Mouse (Mus musculus) embryonic facial prominence, embryonic 15.5 days (tissue): Measurements from ENCODE around the gene Gatad2b. TPM values are rescaled to one million over a fixed set of nuclear protein-coding genes. Genes with fewer than 3 reads are reported as not detected.

Experiments
- ATAC-seq: fragments of 200-750 bp; cut with Nextera tagmentation; 2 replicates; pipeline ENCODE4 v1.8.0; 2017; ENCODE audit warnings: low read depth, moderate TSS enrichment; ENCODE audit not compliant: insufficient number of reproducible peaks, low FRiP score, low TSS enrichment
- H3K27ac ChIP-seq: fragments of 300-500 bp; sonication (generic); replicated peaks from 2 replicates; pipeline ENCODE4 v1.5.1; 2015; ENCODE audit warnings: mild to moderate bottlenecking, inconsistent platforms
- H3K27me3 ChIP-seq: fragments of 300-500 bp; sonication (generic); 2 replicates; pipeline ENCODE4 v1.6.1; 2015; ENCODE audit warnings: inconsistent platforms
- H3K36me3 ChIP-seq: fragments of 300-500 bp; sonication (generic); 2 replicates; pipeline ENCODE4 v1.6.1; 2015; ENCODE audit warnings: mild to moderate bottlenecking, inconsistent platforms
- H3K4me1 ChIP-seq: fragments of 300-500 bp; sonication (generic); 2 replicates; pipeline ENCODE4 v1.6.1; 2015; ENCODE audit warnings: inconsistent platforms
- H3K4me2 ChIP-seq: fragments of 300-500 bp; sonication (generic); replicated peaks from 2 replicates; pipeline ENCODE4 v1.6.1; 2015; ENCODE audit warnings: mild to moderate bottlenecking, inconsistent platforms
- H3K4me3 ChIP-seq: fragments of 300-500 bp; sonication (generic); replicated peaks from 2 replicates; pipeline ENCODE4 v1.5.1; 2015; ENCODE audit warnings: mild to moderate bottlenecking, inconsistent platforms
- H3K9ac ChIP-seq: fragments of 300-500 bp; sonication (generic); 2 replicates; pipeline ENCODE4 v1.6.1; 2015; ENCODE audit warnings: inconsistent platforms
- H3K9me3 ChIP-seq: fragments of 300-500 bp; sonication (generic); replicated peaks from 2 replicates; pipeline ENCODE4 v1.6.1; 2016; ENCODE audit warnings: inconsistent platforms
- WGBS: fragments of 180-500 bp; shearing (Covaris S2); methylation state at CpG from one replicate; pipeline ENCODE4 v1.1.7; 2015; 5-methylcytosine and 5-hydroxymethylcytosine counted together
- polyA plus RNA-seq: library from polyadenylated mRNA; unstranded; fragments of >200 nt; fragmentation: Nextera tagmentation; extraction: Ambion mirVana; gene quantifications from 2 replicates; pipeline ENCODE4 v1.2.1, GENCODE M21; 2015

Gatad2b gene
- polyA plus RNA-seq, 1 experiment from 2014 or later: 16.8 TPM

- 63% methylated on average over 7 of the region's 7 CpGs for WGBS
- no peaks in the 10 kb centered on the region for H3K27me3 ChIP-seq
- peaks cover 11% of the 10 kb centered on the region; the same call in 1 of the 2 replicates for H3K36me3 ChIP-seq
- no peak overlapping the region for H3K27ac ChIP-seq
- no peak overlapping the region for H3K4me3 ChIP-seq
- H3K4me2 ChIP-seq: no peak overlapping the region
- H3K4me1 ChIP-seq: peaks cover 32% of the 10 kb centered on the region
- ATAC-seq: no peak
- no peak overlapping the region for H3K9ac ChIP-seq
- no peaks in the 10 kb centered on the region for H3K9me3 ChIP-seq
Observed at GRCm38 (mm10) chr3:90384851-90385375, 91.9 kb downstream of the Gatad2b start.

DNA sequence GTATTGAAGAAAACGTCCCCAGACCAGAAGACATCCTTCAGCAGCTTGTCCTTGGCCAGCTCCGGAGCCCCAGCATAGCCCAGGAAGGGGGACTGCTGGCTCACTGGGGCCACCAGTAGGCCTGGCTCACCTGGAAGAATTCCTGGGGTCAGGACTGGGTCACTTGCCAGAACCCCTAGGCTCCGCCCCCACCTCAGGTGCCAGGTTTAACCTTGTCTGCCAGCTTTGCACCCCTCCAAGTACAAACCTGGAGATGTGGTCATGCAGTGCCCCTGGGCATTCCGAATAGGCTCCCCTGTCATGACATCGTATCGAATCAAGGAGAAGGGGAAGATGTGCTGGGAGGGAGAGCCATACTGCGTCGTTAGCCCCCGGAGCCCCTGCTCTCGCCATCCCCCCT lies 93.8 kb downstream of the Gatad2b start:
- no peak overlapping the region for H3K4me3 ChIP-seq
- no peak overlapping the region for H3K4me2 ChIP-seq

GRCm38 (mm10) chr3:90387483-90387882 lies 94.5 kb downstream of the Gatad2b start:
- no peak overlapping the region for H3K9ac ChIP-seq
- H3K27ac ChIP-seq: peak overlapping the region; percentile 8; the same call in 1 of the 2 replicates
- peaks cover 25% of the 10 kb centered on the region for H3K36me3 ChIP-seq
- no peak for ATAC-seq
- H3K9me3 ChIP-seq: no peaks in the 10 kb centered on the region
- 51% methylated on average over 11 of the region's 11 CpGs for WGBS
- peak overlapping the region; percentile 73; the same call in 1 of the 2 replicates for H3K4me3 ChIP-seq
- H3K4me1 ChIP-seq: peaks cover 51% of the 10 kb centered on the region
- no peaks in the 10 kb centered on the region for H3K27me3 ChIP-seq
- H3K4me2 ChIP-seq: peak overlapping the region; percentile 95

More for the DNA sequence above, 93.8 kb downstream of the Gatad2b start:
- no peak for ATAC-seq
- Histone ChIP-seq H3K27ac (no peak overlapping the region), H3K4me1 (peaks cover 51% of the 10 kb centered on the region), H3K9me3 (no peaks in the 10 kb centered on the region), H3K9ac (no peak overlapping the region), H3K36me3 (peaks cover 19% of the 10 kb centered on the region), H3K27me3 (no peaks in the 10 kb centered on the region)
- whole genome bisulfite sequencing: 91% methylated on average over 10 of the region's 10 CpGs

DNA sequence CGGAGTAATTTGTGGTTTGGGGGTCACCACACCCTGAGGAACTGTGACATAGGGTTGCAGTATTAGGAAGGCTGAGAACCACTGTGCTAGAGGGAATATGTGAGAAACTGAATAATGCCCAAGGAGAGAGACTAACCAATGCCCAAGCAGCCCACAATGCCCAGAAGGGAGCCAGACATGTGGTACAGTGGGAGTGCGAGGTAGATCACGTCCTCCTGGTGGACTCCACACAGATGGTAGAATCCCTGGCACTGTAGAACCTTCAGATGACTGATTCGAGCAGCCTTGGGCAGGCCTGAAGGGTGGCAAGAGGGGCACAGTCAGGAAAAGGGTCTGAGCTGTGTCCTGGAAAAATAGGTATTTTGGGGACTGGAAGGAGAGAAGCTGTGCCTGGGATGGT lies 95.2 kb downstream of the Gatad2b start:
- peaks cover 51% of the 10 kb centered on the region for H3K4me1 ChIP-seq
- H3K27me3 ChIP-seq: no peaks in the 10 kb centered on the region
- no peak for ATAC-seq
- peak overlapping the region; percentile 95 for H3K4me2 ChIP-seq
- peaks cover 33% of the 10 kb centered on the region for H3K36me3 ChIP-seq
- WGBS: 52% methylated on average over 4 of the region's 4 CpGs
- peak overlapping the region; percentile 95; the same call in 1 of the 2 replicates for H3K27ac ChIP-seq
- H3K9me3 ChIP-seq: no peaks in the 10 kb centered on the region
- peak overlapping the region; percentile 73 for H3K4me3 ChIP-seq
- H3K9ac ChIP-seq: no peak overlapping the region

DNA sequence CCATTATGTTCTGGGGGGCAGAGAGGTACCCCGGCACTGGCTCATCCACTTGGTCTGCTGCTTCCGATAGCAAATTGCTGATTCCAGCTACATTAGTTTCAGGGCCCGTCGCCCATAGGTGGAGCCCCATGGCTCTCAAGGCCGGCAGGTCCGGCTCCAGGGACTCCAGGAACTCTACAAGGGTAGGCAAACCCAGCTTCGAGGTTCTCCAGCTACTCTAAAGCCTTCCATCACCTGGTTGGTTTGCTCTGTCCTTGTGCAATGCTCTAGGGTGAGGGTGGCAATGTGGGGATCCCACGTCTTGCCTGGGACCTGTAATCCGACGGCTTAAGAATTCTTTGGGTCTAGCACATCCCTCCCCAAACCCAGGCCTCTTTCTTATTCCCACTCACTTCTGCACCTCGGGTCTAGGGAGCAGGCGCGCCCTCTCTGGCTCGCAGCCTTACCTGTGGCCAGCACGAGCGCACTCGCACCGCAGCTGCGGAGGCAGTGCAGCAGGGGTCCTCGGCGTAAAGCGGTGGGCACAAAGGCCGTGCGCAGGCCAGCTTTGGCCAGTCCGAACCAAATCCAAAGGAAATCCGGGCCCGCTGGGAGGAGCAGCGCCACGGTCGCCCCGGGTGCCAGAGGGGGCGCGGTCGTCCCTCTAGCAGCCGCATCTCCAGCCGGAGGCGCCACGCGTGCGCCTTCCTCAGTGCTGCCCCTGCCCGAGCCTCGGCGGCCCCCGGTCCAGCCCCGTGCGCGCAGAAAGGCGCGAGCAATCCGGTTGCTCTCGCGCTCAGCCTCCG lies 95.9 kb downstream of the Gatad2b start:
- H3K9ac ChIP-seq: peak overlapping the region; percentile 76
- peak overlapping the region; percentile 95 for H3K4me2 ChIP-seq
- 3% methylated on average over 53 of the region's 53 CpGs for WGBS
- H3K27me3 ChIP-seq: no peaks in the 10 kb centered on the region
- H3K4me1 ChIP-seq: peaks cover 51% of the 10 kb centered on the region
- H3K9me3 ChIP-seq: no peaks in the 10 kb centered on the region
- ATAC-seq: peak; percentile 63
- peak overlapping the region; percentile 73 for H3K4me3 ChIP-seq
- peaks cover 40% of the 10 kb centered on the region for H3K36me3 ChIP-seq
- peak overlapping the region; percentile 95 for H3K27ac ChIP-seq

- H3K36me3 ChIP-seq: peaks cover 48% of the 10 kb centered on the region
- peak within 1 kb of the TSS; percentile 95 for H3K4me2 ChIP-seq
- peak within 1 kb of the TSS; percentile 73 for H3K4me3 ChIP-seq
- H3K27ac ChIP-seq: peak within 1 kb of the TSS; percentile 95
- H3K9me3 ChIP-seq: no peaks in the 10 kb centered on the region
- peaks cover 51% of the 10 kb centered on the region for H3K4me1 ChIP-seq
- H3K9ac ChIP-seq: peak within 1 kb of the TSS; percentile 76
- ATAC-seq: peak; percentile 69
- WGBS: under 1% methylated on average over 55 of the region's 55 CpGs
- H3K27me3 ChIP-seq: no peaks in the 10 kb centered on the region
Observed at GRCm38 (mm10) chr3:90389511-90390490, 96.8 kb downstream of the Gatad2b start, which contains the start of gene Slc27a3. Slc27a3 (minus strand) TSS chr3:90389938.

DNA sequence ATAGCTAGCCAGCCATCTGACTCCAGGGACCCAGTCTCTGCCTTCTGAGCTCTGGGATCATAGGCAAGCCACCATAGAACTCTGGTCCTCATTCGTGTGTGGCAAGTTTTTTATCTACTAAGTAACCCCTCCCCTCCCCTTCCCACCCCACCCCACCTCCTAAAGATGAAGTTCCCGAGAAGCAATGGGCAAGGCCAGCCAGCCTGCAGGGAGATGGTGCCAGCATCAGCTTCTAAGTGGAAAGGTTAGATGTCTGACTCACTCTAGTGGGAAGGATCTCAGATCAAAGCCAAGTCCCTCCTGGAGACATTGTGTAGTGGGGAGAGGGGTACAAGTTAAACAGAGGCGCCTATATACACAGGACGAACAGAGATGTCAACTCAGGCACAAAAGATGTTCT lies 98.0 kb downstream of the Gatad2b start:
- 40% methylated on average over 4 of the region's 4 CpGs for WGBS
- no peak overlapping the region for H3K4me2 ChIP-seq
- peaks cover 55% of the 10 kb centered on the region for H3K36me3 ChIP-seq
- peaks cover 51% of the 10 kb centered on the region for H3K4me1 ChIP-seq
- no peak for ATAC-seq
- no peak overlapping the region for H3K4me3 ChIP-seq
- no peaks in the 10 kb centered on the region for H3K9me3 ChIP-seq
- no peak overlapping the region for H3K9ac ChIP-seq
- H3K27ac ChIP-seq: peak overlapping the region; percentile 95
- no peaks in the 10 kb centered on the region for H3K27me3 ChIP-seq

- H3K9me3 ChIP-seq: no peaks in the 10 kb centered on the region
- H3K9ac ChIP-seq: no peak overlapping the region
- WGBS: 79% methylated on average over 8 of the region's 8 CpGs
- no peaks in the 10 kb centered on the region for H3K27me3 ChIP-seq
- H3K36me3 ChIP-seq: peaks cover 59% of the 10 kb centered on the region
- no peak for ATAC-seq
- H3K4me3 ChIP-seq: no peak overlapping the region
- no peak overlapping the region for H3K4me2 ChIP-seq
- H3K4me1 ChIP-seq: peaks cover 48% of the 10 kb centered on the region
- 0 out of 2 replicates have a peak overlapping the region, but pooled peaks have one; percentile 95 for H3K27ac ChIP-seq
Observed at GRCm38 (mm10) chr3:90391941-90392340, 99.0 kb downstream of the Gatad2b start.

- no peak overlapping the region for H3K27ac ChIP-seq
- H3K9me3 ChIP-seq: no peaks in the 10 kb centered on the region
- no peak overlapping the region for H3K9ac ChIP-seq
- H3K4me3 ChIP-seq: no peak overlapping the region
- peaks cover 41% of the 10 kb centered on the region for H3K4me1 ChIP-seq
- peaks cover 65% of the 10 kb centered on the region for H3K36me3 ChIP-seq
- ATAC-seq: no peak
- 90% methylated on average over 3 of the region's 3 CpGs for WGBS
- no peaks in the 10 kb centered on the region for H3K27me3 ChIP-seq
- no peak overlapping the region for H3K4me2 ChIP-seq
Observed at GRCm38 (mm10) chr3:90392661-90393060, 99.7 kb downstream of the Gatad2b start.

GRCm38 (mm10) chr3:90395629-90396028 lies 102.7 kb downstream of the Gatad2b start:
- H3K4me1 ChIP-seq: peaks cover 12% of the 10 kb centered on the region
- H3K4me3 ChIP-seq: no peak overlapping the region
- WGBS: 74% methylated on average over 3 of the region's 3 CpGs
- H3K27me3 ChIP-seq: no peaks in the 10 kb centered on the region
- H3K9ac ChIP-seq: no peak overlapping the region
- no peaks in the 10 kb centered on the region for H3K9me3 ChIP-seq
- ATAC-seq: no peak
- no peak overlapping the region for H3K27ac ChIP-seq
- no peak overlapping the region for H3K4me2 ChIP-seq
- peaks cover 92% of the 10 kb centered on the region for H3K36me3 ChIP-seq

- Histone ChIP-seq H3K27ac (no peak overlapping the region), H3K36me3 (peaks cover 94% of the 10 kb centered on the region)
- 71% methylated on average over 4 of the region's 4 CpGs for WGBS
Observed at GRCm38 (mm10) chr3:90400993-90401392, 108.0 kb downstream of the Gatad2b start.

More at GRCm38 (mm10) chr3:90400993-90401392, 108.0 kb downstream of the Gatad2b start:
- Histone ChIP-seq H3K27me3 (no peaks in the 10 kb centered on the region), H3K4me1 (no peaks in the 10 kb centered on the region), H3K9ac (no peak overlapping the region), H3K9me3 (no peaks in the 10 kb centered on the region), H3K4me2 (no peak overlapping the region), H3K4me3 (no peak overlapping the region)
- no peak for ATAC-seq
